Mouse (Mus musculus) kidney, embryonic 14.5 days (tissue): ENCODE measurements at regions not wholly inside any gene's neighbourhood (a gene's known extent, or its start where the extent isn't known, plus 50 kb on each side); places are given as distances from the start of the nearest gene placed in this dataset.
A peak's percentile ranks its signal among the peaks of the same experiment; 100 is the strongest.

Experiments used
- ATAC-seq: fragments of 200-750 bp; cut with Nextera tagmentation; 2 replicates; pipeline ENCODE4 v1.8.0; 2017; ENCODE audit warnings: moderate number of reproducible peaks, mild to moderate bottlenecking, moderate TSS enrichment, moderate library complexity; ENCODE audit not compliant: low FRiP score, low TSS enrichment
- H3K27ac ChIP-seq: fragments of 300-500 bp; sonication (generic); 2 replicates; pipeline ENCODE4 v1.5.1; 2014; ENCODE audit warnings: low read depth, mild to moderate bottlenecking, low read length, moderate library complexity, mixed read lengths
- H3K27me3 ChIP-seq: fragments of 300-500 bp; sonication (generic); 2 replicates; pipeline ENCODE4 v1.6.1; 2014; ENCODE audit warnings: mild to moderate bottlenecking, low read length; ENCODE audit not compliant: control insufficient read depth, insufficient read depth
- H3K36me3 ChIP-seq: fragments of 300-500 bp; sonication (generic); 2 replicates; pipeline ENCODE4 v1.6.1; 2014; ENCODE audit warnings: low read length, mixed read lengths; ENCODE audit not compliant: control insufficient read depth, insufficient read depth
- H3K4me1 ChIP-seq: fragments of 300-500 bp; sonication (generic); 2 replicates; pipeline ENCODE4 v1.6.1; 2014; ENCODE audit warnings: low read length, mixed read lengths; ENCODE audit not compliant: control insufficient read depth, insufficient read depth
- H3K4me2 ChIP-seq: fragments of 300-500 bp; sonication (generic); replicated peaks from 2 replicates; pipeline ENCODE4 v1.6.1; 2014; ENCODE audit warnings: low read depth, mild to moderate bottlenecking, low read length
- H3K4me3 ChIP-seq: fragments of 300-500 bp; sonication (generic); 2 replicates; pipeline ENCODE4 v1.5.1; 2014; ENCODE audit warnings: mild to moderate bottlenecking, low read length
- H3K9ac ChIP-seq: fragments of 300-500 bp; sonication (generic); 2 replicates; pipeline ENCODE4 v1.6.1; 2014; ENCODE audit warnings: low read depth, mild to moderate bottlenecking, low read length, moderate library complexity
- H3K9me3 ChIP-seq: fragments of 300-500 bp; sonication (generic); 2 replicates; pipeline ENCODE4 v1.6.1; 2016; ENCODE audit warnings: low read length; ENCODE audit not compliant: control insufficient read depth
- WGBS: fragments of 180-500 bp; shearing (Covaris S2); extraction: QIAGEN DNeasy Blood & Tissue Kit; methylation state at CpG from one replicate; pipeline ENCODE4 v1.1.7; 2014; 5-methylcytosine and 5-hydroxymethylcytosine counted together

DNA sequence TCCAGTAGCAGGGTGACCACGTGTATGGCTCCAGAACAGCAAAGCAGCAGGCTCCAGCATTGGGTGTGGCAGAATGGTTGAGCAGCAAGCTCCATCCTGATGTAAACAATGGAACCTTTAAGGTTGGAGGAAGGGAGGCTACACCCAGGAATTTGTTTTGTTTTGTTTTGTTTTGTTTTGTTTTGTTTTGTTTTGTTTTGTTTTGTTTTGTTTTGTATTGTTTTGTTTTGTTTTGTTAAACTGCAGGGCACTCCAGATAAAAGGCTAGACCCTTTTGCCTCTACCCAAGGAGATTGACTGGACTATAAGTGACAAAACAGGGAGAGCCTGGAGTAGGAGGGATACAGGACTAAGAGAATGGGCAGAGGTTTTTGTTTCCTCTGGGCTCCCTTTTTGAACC is 647.5 kb downstream of the Kcnj3 start:
- ATAC-seq, result no peak
- no peaks in the 10 kb centered on the region for H3K36me3 ChIP-seq
- no peak overlapping the region for H3K9ac ChIP-seq
- no peaks in the 10 kb centered on the region for H3K4me1 ChIP-seq
- no peaks in the 10 kb centered on the region for H3K9me3 ChIP-seq
- no peak overlapping the region for H3K27ac ChIP-seq
- H3K4me3 ChIP-seq, result no peak overlapping the region
- H3K4me2 ChIP-seq, result no peak overlapping the region
- no peaks in the 10 kb centered on the region for H3K27me3 ChIP-seq
- WGBS, result 56% methylated on average over 1 of the region's 1 CpGs

- Histone ChIP-seq H3K4me3 (no peak overlapping the region), H3K4me2 (no peak overlapping the region), H3K4me1 (no peaks in the 10 kb centered on the region), H3K27ac (no peak overlapping the region), H3K27me3 (no peaks in the 10 kb centered on the region), H3K36me3 (no peaks in the 10 kb centered on the region), H3K9me3 (no peaks in the 10 kb centered on the region), H3K9ac (no peak overlapping the region)
- no peak for ATAC-seq
- 54% methylated on average over 3 of the region's 3 CpGs for WGBS
Observed at GRCm38 (mm10) chr2:56109531-56109930, 673.8 kb downstream of the Kcnj3 start.

- Histone ChIP-seq H3K9me3 (no peaks in the 10 kb centered on the region), H3K4me1 (no peaks in the 10 kb centered on the region), H3K27ac (no peak overlapping the region), H3K27me3 (no peaks in the 10 kb centered on the region), H3K4me3 (no peak overlapping the region), H3K4me2 (no peak overlapping the region), H3K9ac (no peak overlapping the region), H3K36me3 (no peaks in the 10 kb centered on the region)
- WGBS, result 71% methylated on average over 6 of the region's 6 CpGs
- ATAC-seq, result no peak
Observed at GRCm38 (mm10) chr2:56109975-56110374, 674.2 kb downstream of the Kcnj3 start.

GRCm38 (mm10) chr2:56114469-56114868 is 678.7 kb downstream of the Kcnj3 start:
- ATAC-seq, result peak; percentile 86; the same call in 1 of the 2 replicates
- Histone ChIP-seq H3K9ac (no peak overlapping the region), H3K27me3 (no peaks in the 10 kb centered on the region), H3K4me3 (no peak overlapping the region), H3K4me1 (no peaks in the 10 kb centered on the region), H3K4me2 (no peak overlapping the region), H3K9me3 (no peaks in the 10 kb centered on the region), H3K36me3 (no peaks in the 10 kb centered on the region), H3K27ac (no peak overlapping the region)
- WGBS, result 21% methylated on average over 3 of the region's 3 CpGs

GRCm38 (mm10) chr2:56119368-56119767 is 683.6 kb downstream of the Kcnj3 start:
- Histone ChIP-seq H3K9me3 (no peaks in the 10 kb centered on the region), H3K4me2 (no peak overlapping the region), H3K27ac (no peak overlapping the region), H3K4me1 (no peaks in the 10 kb centered on the region), H3K4me3 (no peak overlapping the region), H3K27me3 (no peaks in the 10 kb centered on the region), H3K36me3 (no peaks in the 10 kb centered on the region), H3K9ac (no peak overlapping the region)
- ATAC-seq, result no peak
- 34% methylated on average over 6 of the region's 6 CpGs for WGBS

DNA sequence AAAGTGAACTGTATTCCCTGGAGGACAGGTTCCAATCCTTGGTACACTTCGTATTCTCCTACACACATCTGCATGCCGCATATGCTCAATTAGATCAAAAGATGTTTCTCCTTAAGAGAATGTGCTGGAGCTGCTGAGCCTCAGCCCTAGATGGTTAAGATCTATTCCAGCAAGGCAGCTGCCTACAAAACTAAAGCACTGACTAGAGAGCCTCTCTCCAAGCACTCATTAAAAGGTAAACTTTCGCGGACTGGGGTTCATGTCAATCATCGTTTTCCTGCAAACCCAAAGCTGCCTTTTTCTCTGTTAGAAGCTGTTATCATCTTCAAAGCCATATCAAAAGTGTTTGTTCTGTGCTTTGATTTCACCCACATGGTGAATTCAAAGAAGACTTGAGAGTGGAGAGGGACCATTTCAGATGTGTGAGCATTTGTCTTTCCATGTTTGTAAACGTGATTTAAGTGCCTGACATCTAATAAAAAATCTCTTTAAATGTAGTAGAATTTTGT is 711.4 kb downstream of the Kcnj3 start:
- no peak overlapping the region for H3K4me3 ChIP-seq
- WGBS, result 80% methylated on average over 6 of the region's 6 CpGs
- no peaks in the 10 kb centered on the region for H3K36me3 ChIP-seq
- H3K9me3 ChIP-seq, result no peaks in the 10 kb centered on the region
- no peak overlapping the region for H3K9ac ChIP-seq
- no peaks in the 10 kb centered on the region for H3K27me3 ChIP-seq
- H3K27ac ChIP-seq, result no peak overlapping the region
- ATAC-seq, result no peak
- H3K4me1 ChIP-seq, result no peaks in the 10 kb centered on the region
- H3K4me2 ChIP-seq, result no peak overlapping the region

- no peak for ATAC-seq
- H3K36me3 ChIP-seq, result no peaks in the 10 kb centered on the region
- no peak overlapping the region for H3K27ac ChIP-seq
- H3K9me3 ChIP-seq, result no peaks in the 10 kb centered on the region
- H3K4me1 ChIP-seq, result no peaks in the 10 kb centered on the region
- no peaks in the 10 kb centered on the region for H3K27me3 ChIP-seq
- WGBS, result 79% methylated on average over 8 of the region's 8 CpGs
- no peak overlapping the region for H3K9ac ChIP-seq
- H3K4me3 ChIP-seq, result no peak overlapping the region
- H3K4me2 ChIP-seq, result no peak overlapping the region
Observed at GRCm38 (mm10) chr2:56196449-56196848, 760.7 kb downstream of the Kcnj3 start.

GRCm38 (mm10) chr2:56227476-56227875 is 791.7 kb downstream of the Kcnj3 start:
- no peak overlapping the region for H3K4me3 ChIP-seq
- no peak for ATAC-seq

DNA sequence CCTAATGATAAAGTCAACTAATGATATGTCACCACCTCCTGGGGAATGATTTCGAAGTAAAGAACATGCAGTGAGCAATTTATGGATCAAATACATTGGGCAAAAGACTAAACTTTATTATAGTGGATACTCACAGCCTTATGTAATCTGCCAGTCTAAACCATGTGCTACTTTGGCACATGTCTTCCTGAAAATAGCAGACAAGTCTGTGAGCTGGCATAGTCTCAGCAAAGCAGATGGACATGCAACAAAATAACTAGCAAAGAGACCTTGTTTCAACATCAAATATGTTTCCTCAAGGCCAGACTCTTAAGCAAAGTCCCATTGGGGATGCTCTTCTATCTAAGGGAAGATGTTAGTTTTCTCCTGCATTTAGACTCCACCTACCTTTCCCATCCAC is 797.3 kb downstream of the Kcnj3 start:
- H3K27ac ChIP-seq, result no peak overlapping the region
- no peaks in the 10 kb centered on the region for H3K4me1 ChIP-seq
- H3K9me3 ChIP-seq, result no peaks in the 10 kb centered on the region
- ATAC-seq, result no peak
- H3K36me3 ChIP-seq, result no peaks in the 10 kb centered on the region
- H3K4me3 ChIP-seq, result no peak overlapping the region
- WGBS, result 77% methylated on average over 1 of the region's 1 CpGs
- H3K9ac ChIP-seq, result no peak overlapping the region
- H3K4me2 ChIP-seq, result no peak overlapping the region
- H3K27me3 ChIP-seq, result no peaks in the 10 kb centered on the region

More at GRCm38 (mm10) chr2:56227476-56227875, 791.7 kb downstream of the Kcnj3 start:
- no peaks in the 10 kb centered on the region for H3K9me3 ChIP-seq
- H3K27ac ChIP-seq, result no peak overlapping the region
- no peaks in the 10 kb centered on the region for H3K4me1 ChIP-seq
- 87% methylated on average over 7 of the region's 7 CpGs for WGBS
- H3K36me3 ChIP-seq, result no peaks in the 10 kb centered on the region
- no peak overlapping the region for H3K4me2 ChIP-seq
- H3K27me3 ChIP-seq, result no peaks in the 10 kb centered on the region
- H3K9ac ChIP-seq, result no peak overlapping the region
